In the genomic region with DNA sequence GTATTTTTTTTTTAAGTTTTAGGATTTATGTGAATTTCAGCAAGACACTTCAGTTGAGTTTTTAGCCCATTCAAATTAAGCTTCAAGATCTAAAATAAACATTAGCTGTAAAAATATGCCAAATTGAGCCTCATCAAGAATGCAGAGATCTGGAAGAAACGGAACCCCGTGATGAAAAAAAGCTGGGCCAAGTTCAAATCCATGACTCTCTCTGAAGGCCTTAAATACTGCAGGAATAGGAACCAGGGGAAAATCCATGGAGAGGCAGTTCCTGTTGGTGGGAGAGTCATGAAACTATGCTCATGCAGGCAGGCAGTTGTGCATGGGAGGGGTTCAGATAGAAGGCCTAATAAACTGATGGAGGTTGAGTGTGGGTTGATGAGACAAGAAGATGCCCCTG, we compare ENCODE assay signal across 22 mouse cellular contexts.
DNase-seq lines count a peak whose midpoint lies in the region; ATAC-seq lines count a peak whose summit lies in the region.
"Had no signal": no experiment of that assay in that cellular context is flagged by ENCODE, and none has a peak within 500 bp of the region (broad histone marks: within the 10 kb centered on the region; RNA-seq: fewer than 3 reads in every experiment).

No protein-coding gene starts in this region.

- H3K4me3 ChIP-seq in forebrain, embryonic 12.5 days (replicated peaks): no peak overlapping the region
- H3K4me3 ChIP-seq: embryonic facial prominence, embryonic 10.5 days; embryonic facial prominence, embryonic 12.5 days had no signal

- no peaks in the 10 kb centered on the region for H3K9me3 ChIP-seq in forebrain, embryonic 12.5 days
- H3K9me3 ChIP-seq: embryonic facial prominence, embryonic 10.5 days; embryonic facial prominence, embryonic 12.5 days; G1E had no signal

- 92% methylated on average over 2 of the region's 2 CpGs for WGBS in forebrain, embryonic 12.5 days

- H3K27ac ChIP-seq in forebrain, embryonic 12.5 days: no peak overlapping the region
- H3K27ac ChIP-seq: embryonic facial prominence, embryonic 10.5 days; embryonic facial prominence, embryonic 12.5 days had no signal

- ATAC-seq in frontal cortex, adult (ENCODE audit: low TSS enrichment): peak; percentile 53
- no peak for ATAC-seq in forebrain, embryonic 12.5 days (ENCODE audit: low FRiP score)
- ATAC-seq: activated CD4-positive, CD25-positive, alpha-beta regulatory T cell, adult 4 months; CD4-positive, CD25-positive, alpha-beta regulatory T cell, adult 4 months; forebrain, embryonic 14.5 days; forebrain, embryonic 16.5 days; Patski had no signal

- no peak overlapping the region for H3K4me2 ChIP-seq in forebrain, embryonic 12.5 days
- H3K4me2 ChIP-seq: embryonic facial prominence, embryonic 12.5 days had no signal

- no peaks in the 10 kb centered on the region for H3K27me3 ChIP-seq in forebrain, embryonic 12.5 days
- H3K27me3 ChIP-seq: CH12.LX; embryonic facial prominence, embryonic 12.5 days had no signal

- H3K4me1 ChIP-seq in forebrain, embryonic 12.5 days: no peaks in the 10 kb centered on the region
- H3K4me1 ChIP-seq: embryonic facial prominence, embryonic 10.5 days; embryonic facial prominence, embryonic 12.5 days had no signal

- DNase-seq in frontal cortex, postnatal 25 days (ENCODE audit: low spot score in 2 of 2): no peak
- peak; percentile 4 for DNase-seq in right cerebral cortex, adult 18-20 months
- DNase-seq in right cerebral cortex, postnatal 14 days: no peak
- DNase-seq: adrenal gland, adult 8-10 months; adrenal gland, postnatal 25 days; B cell, adult 2 months; cerebellum, adult 11-12 months; cerebellum, adult 2 months; cerebellum, adult 9-10 months; cerebellum, postnatal 10 days; cerebellum, postnatal 25 days had no signal

- H3K9ac ChIP-seq in forebrain, embryonic 12.5 days: no peak overlapping the region
- H3K9ac ChIP-seq: embryonic facial prominence, embryonic 12.5 days had no signal

- H3K36me3 ChIP-seq in forebrain, embryonic 12.5 days (replicated peaks): no peaks in the 10 kb centered on the region
- H3K36me3 ChIP-seq: embryonic facial prominence, embryonic 10.5 days; embryonic facial prominence, embryonic 12.5 days; G1E had no signal
